8 mouse cellular contexts compared by ENCODE assay signal in genomic region chr4:126753268-126754230, GRCm38 (mm10). TPM values are rescaled to one million over a fixed set of nuclear protein-coding genes. Genes with fewer than 3 reads are reported as not detected.
A peak's percentile ranks its signal among the peaks of the same experiment; 100 is the strongest.
DNase-seq lines count a peak whose midpoint lies in the region; ATAC-seq and TF ChIP-seq lines count a peak whose summit lies in the region.

Gene Ncdn, minus strand, starts transcription at chr4:126753438.
Gene AU040320, plus strand, starts transcription at chr4:126753544.

- peak; percentile 97 for ATAC-seq in forebrain, embryonic 11.5 days (replicated peaks; ENCODE audit: low FRiP score)
- peak; percentile 99 for ATAC-seq in heart, embryonic 16.5 days (replicated peaks; ENCODE audit: extremely low read depth, insufficient read depth, low FRiP score)
- ATAC-seq in liver, embryonic 16.5 days (ENCODE audit: low read depth) = peak; percentile 99
- peak; percentile 98 for ATAC-seq in neural tube, embryonic 13.5 days (ENCODE audit: low read depth)

- H3K27me3 ChIP-seq in forebrain, embryonic 11.5 days (ENCODE audit: control insufficient read depth, insufficient read depth, low read length) = no peaks in the 10 kb centered on the region
- H3K27me3 ChIP-seq in heart, embryonic 16.5 days (ENCODE audit: control insufficient read depth, insufficient read depth, low read length) = no peaks in the 10 kb centered on the region
- no peaks in the 10 kb centered on the region for H3K27me3 ChIP-seq in liver, embryonic 16.5 days (ENCODE audit: control insufficient read depth, insufficient read depth, low read depth, low read length)
- no peaks in the 10 kb centered on the region for H3K27me3 ChIP-seq in neural tube, embryonic 13.5 days
- no peaks in the 10 kb centered on the region for H3K27me3 ChIP-seq in testis, adult 2 months (ENCODE audit: control insufficient read depth, insufficient read depth, low read length)

- 0 out of 2 replicates have a peak, but pooled peaks have one; percentile 2 for TF ChIP-seq CTCF in testis, adult 2 months (IDR thresholded peaks at IDR 0.05; ENCODE audit: control insufficient read depth, insufficient read depth, insufficient replicate concordance, low read depth, low read length)

- under 1% methylated on average over 61 of the region's 71 CpGs for WGBS in forebrain, embryonic 11.5 days
- WGBS in heart, embryonic 16.5 days = under 1% methylated on average over 70 of the region's 71 CpGs
- WGBS in liver, embryonic 16.5 days (ENCODE audit: insufficient replicate concordance) = under 1% methylated on average over 68 of the region's 71 CpGs
- WGBS in neural tube, embryonic 13.5 days = under 1% methylated on average over 71 of the region's 71 CpGs

- DNase-seq in CD8-positive naive resting alpha-beta T cell, adult 2 months (ENCODE audit: low read depth in 2 of 2, low spot score in 2 of 2) = peak; percentile 94
- peak; percentile 91 for DNase-seq in c-Kit-positive CD71-negative TER-119-negative erythroid progenitor cells, embryonic 14.5 days (ENCODE audit: low read depth)
- peak; percentile 99 for DNase-seq in forebrain, embryonic 11.5 days (ENCODE audit: low spot score)
- peak; percentile 97 to 99 for DNase-seq in kidney, postnatal 4 days

- peaks cover 13% of the 10 kb centered on the region for H3K4me1 ChIP-seq in forebrain, embryonic 11.5 days (replicated peaks; ENCODE audit: control insufficient read depth, insufficient read depth, low read length)
- H3K4me1 ChIP-seq in heart, embryonic 16.5 days (ENCODE audit: control insufficient read depth, insufficient read depth, low read length) = peaks cover 30% of the 10 kb centered on the region
- peaks cover 15% of the 10 kb centered on the region for H3K4me1 ChIP-seq in liver, embryonic 16.5 days (ENCODE audit: control insufficient read depth, low read depth, low read length)
- peaks cover 52% of the 10 kb centered on the region for H3K4me1 ChIP-seq in neural tube, embryonic 13.5 days (replicated peaks)
- H3K4me1 ChIP-seq in testis, adult 2 months (ENCODE audit: control insufficient read depth, insufficient read depth, low read length) = peaks cover 11% of the 10 kb centered on the region

- peak within 1 kb of the TSS; percentile 99 for H3K4me2 ChIP-seq in forebrain, embryonic 11.5 days (ENCODE audit: low read depth, low read length, severe bottlenecking)
- H3K4me2 ChIP-seq in heart, embryonic 16.5 days (ENCODE audit: low read depth, low read length) = peak within 1 kb of the TSS; percentile 100
- peak within 1 kb of the TSS; percentile 88 for H3K4me2 ChIP-seq in liver, embryonic 16.5 days (ENCODE audit: low read depth, low read length)
- H3K4me2 ChIP-seq in neural tube, embryonic 13.5 days = peak within 1 kb of the TSS; percentile 90

- H3K27ac ChIP-seq in forebrain, embryonic 11.5 days (ENCODE audit: low read depth, low read length) = peak within 1 kb of the TSS; percentile 90
- H3K27ac ChIP-seq in heart, embryonic 16.5 days (ENCODE audit: low read length) = peak within 1 kb of the TSS; percentile 97
- peak within 1 kb of the TSS; percentile 88 for H3K27ac ChIP-seq in liver, embryonic 16.5 days (ENCODE audit: low read length)
- H3K27ac ChIP-seq in neural tube, embryonic 13.5 days (replicated peaks) = peak within 1 kb of the TSS; percentile 98
- peak within 1 kb of the TSS; percentile 94 for H3K27ac ChIP-seq in testis, adult 2 months (ENCODE audit: control insufficient read depth, insufficient read depth, low read depth, low read length)

- H3K4me3 ChIP-seq in forebrain, embryonic 11.5 days (ENCODE audit: low read depth, low read length) = peak within 1 kb of the TSS; percentile 56
- peak within 1 kb of the TSS; percentile 82 for H3K4me3 ChIP-seq in heart, embryonic 16.5 days (ENCODE audit: low read length)
- H3K4me3 ChIP-seq in liver, embryonic 16.5 days (ENCODE audit: low read depth, low read length) = peak within 1 kb of the TSS; percentile 92
- peak within 1 kb of the TSS; percentile 96 for H3K4me3 ChIP-seq in neural tube, embryonic 13.5 days
- H3K4me3 ChIP-seq in testis, adult 2 months (ENCODE audit: control insufficient read depth, low read depth, low read length) = peak within 1 kb of the TSS; percentile 91

- peak within 1 kb of the TSS; percentile 57 for H3K9ac ChIP-seq in forebrain, embryonic 11.5 days (ENCODE audit: low read length)
- peak within 1 kb of the TSS; percentile 93 for H3K9ac ChIP-seq in heart, embryonic 16.5 days (ENCODE audit: low read length)
- H3K9ac ChIP-seq in liver, embryonic 16.5 days (ENCODE audit: low read depth, low read length) = peak within 1 kb of the TSS; percentile 95
- peak within 1 kb of the TSS; percentile 91 for H3K9ac ChIP-seq in neural tube, embryonic 13.5 days

- no peaks in the 10 kb centered on the region for H3K9me3 ChIP-seq in forebrain, embryonic 11.5 days (ENCODE audit: control insufficient read depth, low read length)
- H3K9me3 ChIP-seq in heart, embryonic 16.5 days (replicated peaks; ENCODE audit: control insufficient read depth, low read length) = no peaks in the 10 kb centered on the region
- H3K9me3 ChIP-seq in liver, embryonic 16.5 days (replicated peaks; ENCODE audit: control insufficient read depth, low read length) = no peaks in the 10 kb centered on the region
- no peaks in the 10 kb centered on the region for H3K9me3 ChIP-seq in neural tube, embryonic 13.5 days

- H3K36me3 ChIP-seq in forebrain, embryonic 11.5 days (ENCODE audit: control insufficient read depth, insufficient read depth, low read length) = no peaks in the 10 kb centered on the region; the same call in 1 of the 2 replicates
- peaks cover 5% of the 10 kb centered on the region; the same call in 1 of the 2 replicates for H3K36me3 ChIP-seq in heart, embryonic 16.5 days (ENCODE audit: control insufficient read depth, insufficient read depth)
- no peaks in the 10 kb centered on the region; the same call in 1 of the 2 replicates for H3K36me3 ChIP-seq in liver, embryonic 16.5 days (ENCODE audit: control insufficient read depth, insufficient read depth)
- H3K36me3 ChIP-seq in neural tube, embryonic 13.5 days = peaks cover 32% of the 10 kb centered on the region
- peaks cover 4% of the 10 kb centered on the region for H3K36me3 ChIP-seq in testis, adult 2 months (ENCODE audit: control insufficient read depth, insufficient read depth, low read length)

- TF ChIP-seq POLR2A in testis, adult 2 months (IDR thresholded peaks at IDR 0.05; ENCODE audit: control insufficient read depth, low read depth, low read length) = peak; percentile 43

RNA-seq across cellular contexts. Expression of gene Ncdn, which starts in this region (rescaled TPM):
- 37.3 and 39.7 TPM in 2 replicates for polyA plus RNA-seq in forebrain, embryonic 11.5 days (2014; fragmentation: Nextera tagmentation; extraction: Ambion mirVana)
- polyA plus RNA-seq in heart, embryonic 16.5 days (2015; fragmentation: Nextera tagmentation; extraction: Ambion mirVana) = 22.4 and 23.3 TPM in 2 replicates
- 6.1 and 6.7 TPM in 2 replicates for polyA plus RNA-seq in liver, embryonic 16.5 days (2015; fragmentation: Nextera tagmentation; extraction: Ambion mirVana)
- polyA plus RNA-seq in neural tube, embryonic 13.5 days (2015; fragmentation: Nextera tagmentation; extraction: Ambion mirVana) = 85.3 and 86.7 TPM in 2 replicates
- 6.6 and 6.7 TPM in 2 replicates for polyA plus RNA-seq in testis, adult 2 months (2012; rRNA removed)

RNA-seq across cellular contexts. Expression of gene AU040320, which starts in this region (rescaled TPM):
- 30.1 and 31.5 TPM in 2 replicates for polyA plus RNA-seq in forebrain, embryonic 11.5 days (2014; fragmentation: Nextera tagmentation; extraction: Ambion mirVana)
- 21.1 and 22.0 TPM in 2 replicates for polyA plus RNA-seq in heart, embryonic 16.5 days (2015; fragmentation: Nextera tagmentation; extraction: Ambion mirVana)
- 6.9 and 8.5 TPM in 2 replicates for polyA plus RNA-seq in liver, embryonic 16.5 days (2015; fragmentation: Nextera tagmentation; extraction: Ambion mirVana)
- 38.3 and 41.3 TPM in 2 replicates for polyA plus RNA-seq in neural tube, embryonic 13.5 days (2015; fragmentation: Nextera tagmentation; extraction: Ambion mirVana)
- polyA plus RNA-seq in testis, adult 2 months (2012; rRNA removed) = 74.1 and 79.1 TPM in 2 replicates

Comparison
In these comparisons a context has a peak if more than half of its experiments do, and no peak if none do; other contexts are left out.
1. Peak in every context shown above with its lines: DNase-seq, ATAC-seq, H3K4me3 ChIP-seq and H3K27ac ChIP-seq.